Mouse (Mus musculus) embryonic facial prominence, embryonic 15.5 days (tissue): ENCODE measurements around the gene Ammecr1. TPM values are rescaled to one million over a fixed set of nuclear protein-coding genes. Genes with fewer than 3 reads are reported as not detected.

ENCODE experiments used
- ATAC-seq: fragments of 200-750 bp; cut with Nextera tagmentation; 2 replicates; pipeline ENCODE4 v1.8.0; 2017; ENCODE audit warnings: low read depth, moderate TSS enrichment; ENCODE audit not compliant: insufficient number of reproducible peaks, low FRiP score, low TSS enrichment
- H3K27ac ChIP-seq: fragments of 300-500 bp; sonication (generic); replicated peaks from 2 replicates; pipeline ENCODE4 v1.5.1; 2015; ENCODE audit warnings: mild to moderate bottlenecking, inconsistent platforms
- H3K27me3 ChIP-seq: fragments of 300-500 bp; sonication (generic); 2 replicates; pipeline ENCODE4 v1.6.1; 2015; ENCODE audit warnings: inconsistent platforms
- H3K36me3 ChIP-seq: fragments of 300-500 bp; sonication (generic); 2 replicates; pipeline ENCODE4 v1.6.1; 2015; ENCODE audit warnings: mild to moderate bottlenecking, inconsistent platforms
- H3K4me1 ChIP-seq: fragments of 300-500 bp; sonication (generic); 2 replicates; pipeline ENCODE4 v1.6.1; 2015; ENCODE audit warnings: inconsistent platforms
- H3K4me2 ChIP-seq: fragments of 300-500 bp; sonication (generic); replicated peaks from 2 replicates; pipeline ENCODE4 v1.6.1; 2015; ENCODE audit warnings: mild to moderate bottlenecking, inconsistent platforms
- H3K4me3 ChIP-seq: fragments of 300-500 bp; sonication (generic); replicated peaks from 2 replicates; pipeline ENCODE4 v1.5.1; 2015; ENCODE audit warnings: mild to moderate bottlenecking, inconsistent platforms
- H3K9ac ChIP-seq: fragments of 300-500 bp; sonication (generic); 2 replicates; pipeline ENCODE4 v1.6.1; 2015; ENCODE audit warnings: inconsistent platforms
- H3K9me3 ChIP-seq: fragments of 300-500 bp; sonication (generic); replicated peaks from 2 replicates; pipeline ENCODE4 v1.6.1; 2016; ENCODE audit warnings: inconsistent platforms
- WGBS: fragments of 180-500 bp; shearing (Covaris S2); methylation state at CpG from one replicate; pipeline ENCODE4 v1.1.7; 2015; 5-methylcytosine and 5-hydroxymethylcytosine counted together
- polyA plus RNA-seq: library from polyadenylated mRNA; unstranded; fragments of >200 nt; fragmentation: Nextera tagmentation; extraction: Ambion mirVana; gene quantifications from 2 replicates; pipeline ENCODE4 v1.2.1, GENCODE M21; 2015

Gene Ammecr1
- polyA plus RNA-seq, 1 experiment from 2014 or later: 18.9 TPM

GRCm38 (mm10) chrX:142846266-142846665 lies 120.3 kb downstream of the Ammecr1 start:
- Histone ChIP-seq H3K9me3 (no peaks in the 10 kb centered on the region), H3K4me1 (no peaks in the 10 kb centered on the region), H3K4me3 (no peak overlapping the region), H3K27me3 (peaks cover 3% of the 10 kb centered on the region; the same call in 1 of the 2 replicates), H3K27ac (no peak overlapping the region), H3K36me3 (no peaks in the 10 kb centered on the region), H3K9ac (no peak overlapping the region), H3K4me2 (no peak overlapping the region)
- 79% methylated on average over 6 of the region's 6 CpGs for WGBS
- ATAC-seq: no peak

GRCm38 (mm10) chrX:142841916-142842315 lies 124.6 kb downstream of the Ammecr1 start:
- Histone ChIP-seq H3K27ac (no peak overlapping the region), H3K9me3 (no peaks in the 10 kb centered on the region), H3K9ac (no peak overlapping the region), H3K36me3 (no peaks in the 10 kb centered on the region), H3K4me1 (no peaks in the 10 kb centered on the region), H3K4me3 (no peak overlapping the region), H3K27me3 (0 out of 2 replicates have a peak, but pooled peaks cover 3% of the 10 kb centered on the region), H3K4me2 (no peak overlapping the region)
- 77% methylated on average over 4 of the region's 4 CpGs for WGBS
- ATAC-seq: no peak

GRCm38 (mm10) chrX:142839411-142839810 lies 127.1 kb downstream of the Ammecr1 start:
- H3K27me3 ChIP-seq: no peaks in the 10 kb centered on the region
- WGBS: 88% methylated on average over 7 of the region's 7 CpGs

DNA sequence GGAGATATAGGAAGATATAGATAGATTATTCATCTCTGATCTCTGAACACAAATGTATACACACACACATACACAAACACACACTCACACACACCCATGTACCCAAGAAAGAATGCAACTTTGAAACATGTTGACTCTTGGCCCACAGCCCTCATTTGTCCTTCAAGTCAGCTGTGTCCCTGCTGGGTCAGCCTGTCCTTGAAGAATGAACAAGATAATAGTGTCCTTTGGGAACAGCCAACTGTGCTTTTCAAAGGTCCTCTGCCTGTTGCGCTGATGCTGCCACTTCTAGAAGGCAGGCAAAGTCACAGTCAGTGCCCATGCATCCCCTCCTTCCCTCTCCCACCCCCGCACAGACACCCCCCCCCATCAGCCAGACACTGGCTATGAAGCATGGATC lies 127.7 kb downstream of the Ammecr1 start:
- ATAC-seq: no peak
- Histone ChIP-seq H3K36me3 (no peaks in the 10 kb centered on the region), H3K27me3 (no peaks in the 10 kb centered on the region), H3K9ac (no peak overlapping the region), H3K4me2 (no peak overlapping the region), H3K9me3 (no peaks in the 10 kb centered on the region), H3K4me1 (no peaks in the 10 kb centered on the region), H3K4me3 (no peak overlapping the region), H3K27ac (no peak overlapping the region)
- WGBS: 79% methylated on average over 2 of the region's 2 CpGs

More at GRCm38 (mm10) chrX:142839411-142839810, 127.1 kb downstream of the Ammecr1 start:
- no peaks in the 10 kb centered on the region for H3K4me1 ChIP-seq
- H3K4me3 ChIP-seq: no peak overlapping the region
- no peak for ATAC-seq
- no peaks in the 10 kb centered on the region for H3K9me3 ChIP-seq
- no peak overlapping the region for H3K27ac ChIP-seq
- no peak overlapping the region for H3K4me2 ChIP-seq
- no peak overlapping the region for H3K9ac ChIP-seq
- H3K36me3 ChIP-seq: no peaks in the 10 kb centered on the region

- Histone ChIP-seq H3K27me3 (no peaks in the 10 kb centered on the region), H3K4me3 (no peak overlapping the region), H3K4me2 (no peak overlapping the region), H3K27ac (no peak overlapping the region), H3K9me3 (no peaks in the 10 kb centered on the region), H3K9ac (no peak overlapping the region), H3K36me3 (no peaks in the 10 kb centered on the region), H3K4me1 (no peaks in the 10 kb centered on the region)
- ATAC-seq: no peak
- 87% methylated on average over 3 of the region's 3 CpGs for WGBS
These were observed 129.2 kb downstream of the Ammecr1 start for GRCm38 (mm10) chrX:142837316-142837715.

GRCm38 (mm10) chrX:142836399-142836798 lies 130.1 kb downstream of the Ammecr1 start:
- Histone ChIP-seq H3K4me1 (no peaks in the 10 kb centered on the region), H3K27ac (no peak overlapping the region)
- 94% methylated on average over 7 of the region's 7 CpGs for WGBS

DNA sequence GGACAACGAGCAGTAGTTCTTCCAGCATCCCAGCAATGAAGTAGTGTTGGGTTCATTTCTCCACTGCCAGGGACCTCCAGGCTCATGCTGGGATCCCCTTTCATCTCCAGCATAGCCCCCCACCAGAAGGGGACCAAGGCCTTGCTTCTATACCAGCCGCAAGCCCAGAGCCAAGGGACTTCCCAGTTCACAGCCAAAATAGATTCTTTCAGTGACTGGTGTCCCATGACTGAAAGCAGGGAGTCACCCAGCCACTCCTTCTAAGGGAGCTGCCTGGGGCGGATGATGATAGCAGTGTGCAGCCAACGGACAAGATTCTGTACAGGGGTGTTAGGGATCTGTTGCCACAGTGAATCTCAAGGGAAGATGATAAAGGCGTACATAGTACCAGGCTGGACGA lies 131.7 kb downstream of the Ammecr1 start:
- Histone ChIP-seq H3K9me3 (no peaks in the 10 kb centered on the region), H3K36me3 (no peaks in the 10 kb centered on the region), H3K27ac (no peak overlapping the region), H3K4me3 (no peak overlapping the region), H3K9ac (no peak overlapping the region), H3K4me2 (no peak overlapping the region), H3K27me3 (no peaks in the 10 kb centered on the region), H3K4me1 (no peaks in the 10 kb centered on the region)
- ATAC-seq: no peak
- whole genome bisulfite sequencing: 88% methylated on average over 6 of the region's 6 CpGs

More at GRCm38 (mm10) chrX:142836399-142836798, 130.1 kb downstream of the Ammecr1 start:
- ATAC-seq: no peak
- H3K4me2 ChIP-seq: no peak overlapping the region
- H3K4me3 ChIP-seq: no peak overlapping the region
- no peak overlapping the region for H3K9ac ChIP-seq
- H3K9me3 ChIP-seq: no peaks in the 10 kb centered on the region
- no peaks in the 10 kb centered on the region for H3K36me3 ChIP-seq
- no peaks in the 10 kb centered on the region for H3K27me3 ChIP-seq

- Histone ChIP-seq H3K4me3 (no peak overlapping the region), H3K9me3 (no peaks in the 10 kb centered on the region), H3K9ac (no peak overlapping the region), H3K27ac (no peak overlapping the region), H3K4me2 (no peak overlapping the region), H3K27me3 (no peaks in the 10 kb centered on the region), H3K36me3 (no peaks in the 10 kb centered on the region), H3K4me1 (no peaks in the 10 kb centered on the region)
- WGBS: 76% methylated on average over 13 of the region's 13 CpGs
- ATAC-seq: no peak
These were observed 133.2 kb downstream of the Ammecr1 start for GRCm38 (mm10) chrX:142833164-142833796.

DNA sequence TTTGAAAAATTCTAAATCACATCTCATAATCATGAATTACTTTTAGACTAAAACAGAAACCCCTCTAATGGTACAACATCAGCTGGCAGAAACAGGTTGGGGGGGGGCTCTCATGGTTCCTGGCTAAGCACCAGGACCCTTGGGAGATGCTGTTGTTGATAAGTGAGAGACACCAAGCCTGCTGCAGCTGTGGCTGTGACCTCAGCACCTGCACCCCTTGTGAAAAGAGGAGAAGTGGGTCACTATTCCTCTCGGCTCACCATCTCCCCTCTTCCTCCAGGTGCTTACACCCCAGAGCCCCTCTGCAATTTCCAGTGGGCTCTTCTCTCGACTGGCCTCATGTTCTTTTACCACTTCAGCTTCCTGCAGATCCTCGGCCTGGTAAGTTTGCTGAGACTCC lies 134.3 kb downstream of the Ammecr1 start:
- Histone ChIP-seq H3K9me3 (no peaks in the 10 kb centered on the region), H3K27me3 (no peaks in the 10 kb centered on the region), H3K9ac (no peak overlapping the region), H3K27ac (no peak overlapping the region), H3K4me2 (no peak overlapping the region), H3K4me1 (no peaks in the 10 kb centered on the region), H3K4me3 (no peak overlapping the region), H3K36me3 (no peaks in the 10 kb centered on the region)
- no peak for ATAC-seq
- WGBS: 70% methylated on average over 3 of the region's 3 CpGs

DNA sequence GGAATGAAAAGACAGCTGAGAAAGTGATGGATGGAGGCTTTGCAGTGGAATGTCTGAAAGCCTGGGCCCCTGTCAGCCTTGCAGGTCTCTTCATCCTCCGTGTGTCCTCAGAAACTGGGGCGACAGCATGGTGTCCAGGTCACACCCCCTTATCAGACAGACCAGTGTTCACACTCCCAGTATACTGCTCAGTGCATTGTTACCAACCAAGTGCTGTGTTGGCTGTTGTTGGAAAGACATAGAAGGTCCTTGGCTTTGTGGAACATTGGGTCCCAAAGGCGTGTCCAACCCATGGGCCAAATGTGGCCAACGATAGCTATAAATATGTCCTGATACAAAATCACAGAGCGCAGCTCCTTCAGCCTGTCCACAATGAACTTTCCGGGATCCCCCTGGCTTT lies 136.0 kb downstream of the Ammecr1 start:
- Histone ChIP-seq H3K9me3 (no peaks in the 10 kb centered on the region), H3K27ac (no peak overlapping the region), H3K9ac (no peak overlapping the region), H3K4me1 (no peaks in the 10 kb centered on the region), H3K27me3 (no peaks in the 10 kb centered on the region), H3K4me3 (no peak overlapping the region), H3K4me2 (no peak overlapping the region), H3K36me3 (no peaks in the 10 kb centered on the region)
- WGBS: 83% methylated on average over 6 of the region's 6 CpGs
- no peak for ATAC-seq

GRCm38 (mm10) chrX:142829866-142830470 lies 136.6 kb downstream of the Ammecr1 start:
- no peaks in the 10 kb centered on the region for H3K27me3 ChIP-seq
- no peak overlapping the region for H3K27ac ChIP-seq
- H3K9ac ChIP-seq: no peak overlapping the region
- no peak overlapping the region for H3K4me2 ChIP-seq
- no peaks in the 10 kb centered on the region for H3K9me3 ChIP-seq
- H3K4me1 ChIP-seq: no peaks in the 10 kb centered on the region
- H3K36me3 ChIP-seq: no peaks in the 10 kb centered on the region
- no peak overlapping the region for H3K4me3 ChIP-seq
- ATAC-seq: no peak
- 85% methylated on average over 12 of the region's 12 CpGs for WGBS

DNA sequence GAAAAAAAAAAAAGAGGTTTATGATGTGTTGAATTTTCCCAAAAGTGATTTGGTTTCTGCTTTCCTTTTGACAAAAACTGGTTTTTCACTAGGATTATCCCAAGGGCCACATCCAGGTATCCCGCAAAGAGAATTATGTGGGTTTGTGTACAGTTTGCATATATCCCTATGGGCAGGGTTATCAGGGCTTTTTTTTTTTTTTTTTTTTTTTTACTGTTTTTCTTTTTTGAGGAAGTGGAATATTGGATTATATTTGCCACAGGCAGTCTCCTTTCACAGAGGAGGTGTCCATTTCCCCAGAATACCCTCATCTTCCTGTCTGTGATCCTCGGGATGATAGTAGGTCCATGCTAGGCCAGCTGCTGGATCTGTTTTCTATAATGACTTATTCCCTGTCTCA lies 137.3 kb downstream of the Ammecr1 start:
- ATAC-seq: no peak
- WGBS: 70% methylated on average over 2 of the region's 2 CpGs
- Histone ChIP-seq H3K4me3 (no peak overlapping the region), H3K9me3 (no peaks in the 10 kb centered on the region), H3K36me3 (no peaks in the 10 kb centered on the region), H3K4me1 (no peaks in the 10 kb centered on the region), H3K27ac (no peak overlapping the region), H3K27me3 (no peaks in the 10 kb centered on the region), H3K4me2 (no peak overlapping the region), H3K9ac (no peak overlapping the region)
